Mouse (Mus musculus) brown adipose tissue, adult 24 weeks (tissue): Measurements from ENCODE around the gene Olfr1280. TPM values are rescaled to one million over a fixed set of nuclear protein-coding genes. Genes with fewer than 3 reads are reported as not detected.
"Not testable (repeated sequence)": the region's sequence is repeated elsewhere in the genome, so short reads cannot be mapped to it uniquely, and the experiment has no call there.

Experiments
- H3K27ac ChIP-seq: fragments of 200-500 bp; replicated peaks from 2 replicates; pipeline ENCODE4 v1.5.1; 2012; ENCODE audit warnings: low read depth, mild to moderate bottlenecking, low read length
- H3K4me1 ChIP-seq: fragments of 200-500 bp; 2 replicates; pipeline ENCODE4 v1.6.1; 2012; ENCODE audit warnings: low read length, mixed read lengths; ENCODE audit not compliant: control insufficient read depth, insufficient read depth, insufficient read length
- H3K4me3 ChIP-seq: fragments of 200-500 bp; 2 replicates; pipeline ENCODE4 v1.5.1; 2012; ENCODE audit warnings: low read depth, mild to moderate bottlenecking, low read length, moderate library complexity; ENCODE audit not compliant: insufficient read depth
- polyA plus RNA-seq: library from polyadenylated mRNA; stranded (reverse); fragments of >200 nt; gene quantifications from 2 replicates; pipeline ENCODE4 v1.2.4, GENCODE M21; 2012; ENCODE audit not compliant: missing spikeins, insufficient read depth, insufficient read length

The Olfr1280 gene
- not detected in 2 replicates for polyA plus RNA-seq

DNA sequence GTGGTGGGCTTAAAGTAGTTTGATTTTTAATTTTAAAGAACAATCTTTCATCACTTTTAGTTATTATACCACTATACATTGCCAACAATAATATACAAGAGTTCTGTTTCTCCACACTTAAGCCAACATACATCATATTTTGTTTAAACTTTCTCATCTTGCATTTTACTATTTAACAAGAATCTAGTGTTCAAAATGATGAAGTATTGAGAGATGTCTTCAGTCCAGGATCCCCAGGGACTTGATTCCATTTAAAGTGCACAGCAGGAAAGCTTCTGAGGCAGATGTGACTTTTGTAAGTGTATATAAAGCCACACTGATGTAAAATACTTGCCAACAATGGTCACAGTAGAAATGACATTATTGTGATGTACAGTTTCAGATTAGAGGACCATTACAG lies at the start of gene Olfr1280:
Olfr1280 (plus strand) TSS at position 301 of the 400 bp plus-strand sequence.
- Histone ChIP-seq H3K4me1 (no peaks in the 10 kb centered on the region), H3K27ac (no peak within 1 kb of the TSS), H3K4me3 (no peak within 1 kb of the TSS)

DNA sequence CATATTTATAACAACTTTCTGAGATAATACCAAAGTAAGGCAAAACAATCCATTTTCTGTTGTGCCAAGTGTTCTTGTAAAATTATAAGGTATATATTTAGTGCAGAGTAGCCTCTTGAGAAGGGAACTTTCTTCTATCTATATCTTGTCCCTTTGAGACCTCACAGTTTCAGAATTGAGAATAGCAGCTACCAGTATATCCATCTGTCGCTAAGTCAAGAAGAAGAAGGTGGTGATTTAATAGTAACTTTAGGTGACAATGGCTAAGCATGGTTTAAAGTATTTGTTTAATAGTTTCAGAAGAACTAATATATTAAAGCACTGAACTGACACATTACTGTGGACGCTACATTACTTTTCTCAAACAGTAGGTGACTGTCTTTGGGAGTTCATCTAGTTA lies 39.8 kb upstream of the Olfr1280 start, which contains the start of gene Olfr1277:
Olfr1277 (minus strand) TSS at position 101 of the 400 bp plus-strand sequence.
- H3K4me1 ChIP-seq: no peaks in the 10 kb centered on the region
- no peak within 1 kb of the TSS for H3K27ac ChIP-seq
- H3K4me3 ChIP-seq: no peak within 1 kb of the TSS

DNA sequence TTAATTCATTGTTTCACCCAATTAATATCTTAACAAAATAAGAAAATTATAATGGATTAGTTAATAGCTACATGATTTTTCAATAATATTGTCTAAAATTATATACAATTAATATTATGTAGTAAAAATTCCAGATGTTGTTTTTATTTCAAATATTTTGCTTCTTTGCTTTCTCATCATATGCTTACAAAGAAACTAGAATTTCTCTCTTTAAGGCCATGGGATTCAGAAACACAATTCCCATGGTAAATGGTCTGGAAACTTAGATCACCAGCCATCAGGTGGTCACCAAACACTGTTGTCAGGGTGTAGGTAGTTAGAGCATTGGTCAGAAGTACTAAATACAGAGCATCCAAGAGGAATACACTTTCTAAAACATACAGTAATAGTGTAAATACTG lies 24.0 kb upstream of the Olfr1280 start, which contains the start of gene Olfr1278:
Olfr1278 (plus strand) TSS at position 301 of the 400 bp plus-strand sequence.
- Histone ChIP-seq H3K4me1 (no peaks in the 10 kb centered on the region), H3K4me3 (no peak within 1 kb of the TSS), H3K27ac (no peak within 1 kb of the TSS)

DNA sequence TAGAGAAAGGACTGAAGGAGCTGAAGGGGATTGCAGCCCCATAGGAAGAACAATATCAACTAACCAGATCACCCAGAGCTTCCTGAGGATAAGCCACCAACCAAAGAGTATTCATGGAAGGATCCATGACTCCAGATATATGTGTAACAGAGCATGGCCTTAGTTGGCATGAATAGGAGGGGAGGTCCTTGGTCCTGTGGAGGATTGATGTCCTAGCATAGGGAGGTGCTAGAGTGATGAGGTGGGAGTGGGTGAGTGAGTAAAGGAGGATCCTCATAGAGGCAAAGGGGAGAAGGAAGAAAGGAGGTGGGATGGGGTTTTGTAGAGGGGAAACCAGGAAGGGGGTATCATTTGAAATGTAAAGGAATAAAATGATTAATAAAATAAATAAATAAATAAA lies 15.3 kb upstream of the Olfr1280 start:
- Histone ChIP-seq H3K27ac (no peak overlapping the region), H3K4me3 (no peak overlapping the region), H3K4me1 (no peaks in the 10 kb centered on the region)

DNA sequence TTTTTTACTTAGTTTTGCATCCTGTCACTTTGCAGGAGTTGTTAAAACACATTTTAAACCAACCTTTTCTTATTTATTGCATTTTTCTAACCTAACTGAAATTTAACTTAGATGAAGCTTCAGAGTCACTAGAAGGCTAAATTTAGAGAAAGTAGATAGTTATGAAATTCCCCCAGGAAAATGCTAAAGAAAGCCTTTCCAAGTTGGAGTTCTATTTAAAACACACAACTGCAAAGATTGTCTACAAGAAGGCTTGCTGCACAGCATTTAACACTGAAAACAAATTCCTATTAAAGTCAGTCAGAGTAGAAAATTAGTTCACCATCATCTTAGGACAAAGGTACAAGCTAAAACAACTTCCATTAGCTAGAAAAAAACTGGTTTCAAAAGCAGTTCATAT lies 13.4 kb upstream of the Olfr1280 start, which contains the start of gene Olfr1279:
Olfr1279 (plus strand) TSS at position 262 of the 400 bp plus-strand sequence.
- Histone ChIP-seq H3K4me1 (no peaks in the 10 kb centered on the region), H3K4me3 (no peak within 1 kb of the TSS), H3K27ac (no peak within 1 kb of the TSS)

DNA sequence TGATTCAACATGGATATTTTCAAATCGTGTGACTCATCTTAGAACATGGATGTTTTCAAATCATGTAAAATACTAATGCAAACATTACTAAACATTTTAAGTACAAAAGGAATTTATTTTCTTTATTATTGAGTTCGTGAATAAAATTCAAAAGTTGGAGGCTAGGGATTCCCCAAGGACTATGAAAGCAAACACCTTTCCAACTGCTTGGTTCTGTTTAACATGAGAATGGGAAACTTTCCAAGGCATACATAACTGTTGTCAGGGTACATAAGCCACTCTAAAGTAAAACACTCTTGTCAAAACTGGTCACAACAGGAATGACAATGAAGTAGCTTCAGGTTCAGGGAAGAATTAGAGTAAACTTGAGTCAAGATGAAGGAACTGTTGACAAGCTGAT lies 12.4 kb downstream of the Olfr1280 start, which contains the start of gene Olfr1281:
Olfr1281 (plus strand) TSS at position 301 of the 400 bp plus-strand sequence.
- Histone ChIP-seq H3K4me3 (no peak within 1 kb of the TSS), H3K4me1 (no peaks in the 10 kb centered on the region), H3K27ac (no peak within 1 kb of the TSS)

DNA sequence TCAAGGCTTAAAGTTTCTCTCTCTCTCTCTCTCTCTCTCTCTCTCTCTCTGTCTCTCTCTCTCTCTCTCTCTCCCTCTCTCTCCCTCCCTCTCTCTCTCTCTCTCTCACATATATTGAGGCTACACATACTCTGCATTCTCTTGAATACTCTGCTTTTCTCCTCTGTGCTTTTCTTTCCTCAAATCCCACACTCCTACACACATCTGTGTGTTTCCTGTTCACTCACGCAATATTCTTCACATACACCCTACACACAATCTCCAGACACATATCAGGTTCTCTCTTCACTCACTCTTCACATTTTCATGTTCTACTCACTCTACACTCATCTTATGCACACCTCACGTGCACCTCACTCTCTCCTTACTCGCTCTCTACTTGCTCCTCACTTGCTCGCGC lies 19.9 kb downstream of the Olfr1280 start:
- not testable (repeated sequence) for H3K27ac ChIP-seq

DNA sequence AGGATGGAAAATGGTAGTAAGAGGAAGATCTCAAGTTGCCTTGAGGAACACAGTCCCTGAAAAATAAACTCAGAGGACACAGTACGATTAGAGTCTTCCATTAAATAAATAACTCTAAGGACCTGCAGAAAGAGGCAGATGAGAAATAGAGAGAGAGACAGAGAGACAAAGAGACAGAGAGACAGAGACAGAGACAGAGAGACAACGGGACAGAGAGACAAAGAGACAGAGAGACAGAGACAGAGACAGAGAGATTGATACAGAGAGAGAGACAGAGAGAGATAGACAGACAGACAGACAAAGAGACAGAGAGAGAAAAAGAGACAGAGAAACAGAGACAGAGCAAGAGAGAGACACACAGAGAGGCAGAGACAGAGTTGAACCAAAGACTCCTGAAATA lies 22.2 kb downstream of the Olfr1280 start, which contains the start of gene Olfr1282:
Olfr1282 (minus strand) TSS at position 101 of the 400 bp plus-strand sequence.
- H3K27ac ChIP-seq: no peak within 1 kb of the TSS
- H3K4me1 ChIP-seq: no peaks in the 10 kb centered on the region
- no peak within 1 kb of the TSS for H3K4me3 ChIP-seq

More for the DNA sequence above, 19.9 kb downstream of the Olfr1280 start:
- H3K4me1 ChIP-seq, H3K4me3 ChIP-seq: not testable (repeated sequence)

DNA sequence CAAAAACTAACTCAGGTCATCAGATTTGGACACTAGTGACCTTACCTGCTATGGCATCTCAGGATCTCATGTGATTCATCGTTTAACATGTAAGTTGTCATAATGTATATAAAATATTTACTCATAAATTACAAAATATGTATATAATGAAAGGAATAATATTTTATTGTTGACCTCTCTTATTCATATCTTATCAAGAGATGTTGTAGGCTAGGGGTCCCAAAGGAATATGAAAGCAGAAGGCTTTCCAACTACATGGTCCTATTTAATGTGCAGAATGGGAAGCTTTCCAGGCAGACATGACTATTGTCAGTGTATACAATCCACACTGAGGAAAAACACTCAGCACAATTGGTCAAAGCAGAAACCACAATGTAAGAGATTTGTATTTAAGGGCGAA lies 52.7 kb downstream of the Olfr1280 start, which contains the start of gene Olfr1283:
Olfr1283 (plus strand) TSS at position 301 of the 400 bp plus-strand sequence.
- Histone ChIP-seq H3K27ac (no peak within 1 kb of the TSS), H3K4me1 (no peaks in the 10 kb centered on the region), H3K4me3 (no peak within 1 kb of the TSS)

DNA sequence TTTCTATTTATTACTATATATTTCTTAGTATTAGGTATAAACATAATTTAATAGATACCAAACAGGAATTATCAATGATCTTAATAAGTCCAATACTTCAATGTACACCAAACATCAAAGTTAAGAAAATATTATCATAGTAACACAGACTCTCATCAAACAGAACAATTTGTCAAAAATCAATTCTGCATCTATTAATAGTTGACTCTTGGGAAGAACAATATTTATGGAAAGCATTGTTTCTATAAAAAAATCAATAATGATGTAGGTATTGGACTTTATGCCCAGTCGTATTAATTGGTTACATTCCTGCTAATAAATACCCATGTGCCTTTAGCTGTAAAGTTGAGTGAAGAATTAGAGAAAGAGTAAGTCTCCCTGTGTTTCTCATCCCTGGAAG lies 61.4 kb downstream of the Olfr1280 start, which contains the start of gene Olfr1284:
Olfr1284 (plus strand) TSS at position 301 of the 400 bp plus-strand sequence.
- Histone ChIP-seq H3K4me1 (no peaks in the 10 kb centered on the region), H3K27ac (no peak within 1 kb of the TSS), H3K4me3 (no peak within 1 kb of the TSS)

Other genes starting within 250 kb of the Olfr1280 start
- not detected in 2 replicates for gene Gm13941, start 208.0 kb upstream of the Olfr1280 start, polyA plus RNA-seq
- not detected in 2 replicates for gene Gm15130, start 161.1 kb upstream of the Olfr1280 start, polyA plus RNA-seq
- gene 4930430A15Rik, start 84.4 kb upstream of the Olfr1280 start, polyA plus RNA-seq: not detected in 2 replicates
- gene Olfr1275, start 78.7 kb upstream of the Olfr1280 start, polyA plus RNA-seq: not detected in 2 replicates
- not detected in 2 replicates for gene Olfr1276, start 59.5 kb upstream of the Olfr1280 start, polyA plus RNA-seq
- not detected in 2 replicates for gene Olfr1277, start 39.9 kb upstream of the Olfr1280 start, polyA plus RNA-seq
- not detected in 2 replicates for gene Olfr1278, start 23.9 kb upstream of the Olfr1280 start, polyA plus RNA-seq
- gene Olfr1279, start 13.4 kb upstream of the Olfr1280 start, polyA plus RNA-seq: not detected in 2 replicates
- gene Olfr1281, start 12.5 kb downstream of the Olfr1280 start, polyA plus RNA-seq: not detected in 2 replicates
- gene Olfr1282, start 22.1 kb downstream of the Olfr1280 start, polyA plus RNA-seq: not detected in 2 replicates
- not detected in 2 replicates for gene Olfr1283, start 52.8 kb downstream of the Olfr1280 start, polyA plus RNA-seq
- gene Olfr1284, start 61.5 kb downstream of the Olfr1280 start, polyA plus RNA-seq: not detected in 2 replicates
- gene Olfr1286, start 109.1 kb downstream of the Olfr1280 start, polyA plus RNA-seq: not detected in 2 replicates
- not detected in 2 replicates for gene Olfr1287, start 135.1 kb downstream of the Olfr1280 start, polyA plus RNA-seq
- gene Olfr1288, start 160.1 kb downstream of the Olfr1280 start, polyA plus RNA-seq: not detected in 2 replicates
- not detected in 2 replicates for gene Olfr1289, start 166.8 kb downstream of the Olfr1280 start, polyA plus RNA-seq
- not detected in 2 replicates for gene Olfr1290, start 179.8 kb downstream of the Olfr1280 start, polyA plus RNA-seq
- not detected in 2 replicates for gene Olfr1291-ps1, start 183.2 kb downstream of the Olfr1280 start, polyA plus RNA-seq
- gene Olfr1293-ps, start 211.2 kb downstream of the Olfr1280 start, polyA plus RNA-seq: not detected in 2 replicates
- not detected in 2 replicates for gene Olfr1294, start 226.3 kb downstream of the Olfr1280 start, polyA plus RNA-seq